Mouse (Mus musculus) liver, adult 2 months (tissue): ENCODE results near the gene Pqlc3.

Experiments
- CTCF ChIP-seq: fragments of 200-500 bp; IDR thresholded peaks from 2 replicates; pipeline ENCODE4 v1.5.1; 2011; ENCODE audit warnings: low read depth, low read length, control low read depth
- POLR2A ChIP-seq: fragments of 200-500 bp; IDR thresholded peaks from 2 replicates; pipeline ENCODE4 v1.6.1; 2011; ENCODE audit warnings: low read length, control low read depth; ENCODE audit not compliant: insufficient read depth; ENCODE audit errors: extremely low read depth

DNA sequence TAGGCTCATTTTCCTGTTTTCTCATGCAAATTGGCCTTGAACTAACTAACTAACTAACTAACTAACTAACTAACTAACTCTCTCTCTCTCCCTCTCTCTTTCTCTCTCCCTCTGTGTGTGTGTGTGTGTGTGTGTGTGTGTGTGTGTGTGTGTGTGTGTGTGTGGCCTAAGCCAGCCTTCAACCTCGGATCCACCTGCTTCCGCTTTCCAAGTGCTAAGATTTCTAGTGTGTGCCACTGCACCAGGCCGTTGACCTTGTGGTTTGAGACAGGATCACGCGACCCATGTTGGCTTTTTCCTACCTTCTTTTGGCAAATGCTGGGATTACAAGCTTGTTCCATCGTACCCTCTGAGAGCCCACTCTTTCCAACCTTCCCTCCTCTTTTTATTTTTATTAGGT is 420 bp upstream of the Pqlc3 start:
- TF ChIP-seq CTCF = no peak
- TF ChIP-seq POLR2A = no peak
